Mouse (Mus musculus) liver, embryonic 13.5 days (tissue): ENCODE data around the gene Pbx4. TPM values are rescaled to one million over a fixed set of nuclear protein-coding genes. Genes with fewer than 3 reads are reported as not detected.

Experiments used
- ATAC-seq: fragments of 200-750 bp; cut with Nextera tagmentation; 2 replicates; pipeline ENCODE4 v1.8.0; 2017; ENCODE audit warnings: low read depth, mild to moderate bottlenecking, moderate number of reproducible peaks, moderate library complexity
- DNase-seq: peaks from one replicate; pipeline ENCODE4 v3.0.0; 2022
- H3K27ac ChIP-seq: fragments of 300-500 bp; sonication (generic); 2 replicates; pipeline ENCODE4 v1.5.1; 2015; ENCODE audit warnings: moderate library complexity, mild to moderate bottlenecking, inconsistent platforms
- H3K27me3 ChIP-seq: fragments of 300-500 bp; sonication (generic); 2 replicates; pipeline ENCODE4 v1.6.1; 2015; ENCODE audit warnings: mild to moderate bottlenecking, inconsistent platforms
- H3K36me3 ChIP-seq: fragments of 300-500 bp; sonication (generic); 2 replicates; pipeline ENCODE4 v1.6.1; 2015; ENCODE audit warnings: mild to moderate bottlenecking, inconsistent platforms
- H3K4me1 ChIP-seq: fragments of 300-500 bp; sonication (generic); replicated peaks from 2 replicates; pipeline ENCODE4 v1.6.1; 2015; ENCODE audit warnings: inconsistent platforms
- H3K4me2 ChIP-seq: fragments of 300-500 bp; sonication (generic); 2 replicates; pipeline ENCODE4 v1.6.1; 2015; ENCODE audit warnings: inconsistent platforms, mild to moderate bottlenecking, moderate library complexity
- H3K4me3 ChIP-seq: fragments of 300-500 bp; sonication (generic); replicated peaks from 2 replicates; pipeline ENCODE4 v1.5.1; 2015; ENCODE audit warnings: mild to moderate bottlenecking, inconsistent platforms
- H3K9ac ChIP-seq: fragments of 300-500 bp; sonication (generic); 2 replicates; pipeline ENCODE4 v1.6.1; 2015; ENCODE audit warnings: mild to moderate bottlenecking, inconsistent platforms
- H3K9me3 ChIP-seq: fragments of 300-500 bp; sonication (generic); replicated peaks from 2 replicates; pipeline ENCODE4 v1.6.1; 2016; ENCODE audit warnings: inconsistent platforms
- WGBS: fragments of 180-500 bp; shearing (Covaris S2); methylation state at CpG from one replicate; pipeline ENCODE4 v1.1.7; 2015; ENCODE audit not compliant: insufficient replicate concordance; 5-methylcytosine and 5-hydroxymethylcytosine counted together
- polyA plus RNA-seq: library from polyadenylated mRNA; unstranded; fragments of >200 nt; fragmentation: Nextera tagmentation; extraction: Ambion mirVana; gene quantifications from 2 replicates; pipeline ENCODE4 v1.2.1, GENCODE M21; 2015

Pbx4 gene
- polyA plus RNA-seq, 1 experiment from 2014 or later, result 2.8 TPM

DNA sequence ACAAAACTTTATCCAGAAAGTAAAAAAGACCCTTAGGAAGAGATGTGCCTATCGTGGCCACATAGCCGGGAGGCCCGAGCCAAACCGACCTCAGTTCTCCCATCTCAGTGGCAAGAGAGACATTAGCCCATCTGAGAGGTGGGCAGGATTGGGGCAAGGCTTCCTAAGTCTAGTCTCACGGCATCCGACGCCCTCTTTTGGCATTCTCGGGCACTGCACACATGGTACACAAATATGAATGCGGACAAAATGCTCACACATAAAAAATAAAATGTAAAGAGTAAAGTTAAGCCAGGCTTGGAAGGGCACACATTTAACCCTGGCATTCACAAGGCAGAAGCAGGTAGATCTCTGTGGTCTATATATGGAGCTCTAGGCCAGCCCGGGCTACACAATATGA, 21.6 kb downstream of the Pbx4 start:
- no peaks in the 10 kb centered on the region for H3K9me3 ChIP-seq
- no peaks in the 10 kb centered on the region for H3K27me3 ChIP-seq
- H3K4me3 ChIP-seq, result no peak overlapping the region
- DNase-seq, result no peak
- 82% methylated on average over 10 of the region's 10 CpGs for WGBS
- peaks cover 20% of the 10 kb centered on the region for H3K4me1 ChIP-seq
- no peak overlapping the region for H3K9ac ChIP-seq
- no peak overlapping the region for H3K27ac ChIP-seq
- no peaks in the 10 kb centered on the region for H3K36me3 ChIP-seq
- ATAC-seq, result no peak
- H3K4me2 ChIP-seq, result no peak overlapping the region

DNA sequence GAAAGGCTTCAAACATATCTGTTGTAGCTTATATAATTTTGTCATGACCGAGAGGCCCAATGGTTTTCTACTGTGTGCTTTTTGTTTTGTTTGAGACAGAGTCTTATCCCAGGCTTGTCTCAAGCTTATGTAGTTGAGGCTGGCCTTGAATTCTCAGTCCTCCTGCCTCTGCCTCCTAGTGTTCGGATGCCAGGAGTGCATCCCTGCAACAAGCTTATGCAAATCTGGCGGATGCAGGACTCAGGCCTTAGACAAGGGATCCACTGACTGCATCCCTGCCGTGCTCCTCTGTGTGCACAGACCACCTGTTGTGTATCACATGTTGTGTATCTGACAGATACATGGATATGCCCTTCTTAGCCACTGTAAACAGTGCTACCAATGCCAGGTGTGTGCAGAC, 28.5 kb downstream of the Pbx4 start:
- no peak overlapping the region for H3K4me3 ChIP-seq
- no peak for ATAC-seq
- no peak overlapping the region for H3K9ac ChIP-seq
- H3K27me3 ChIP-seq, result no peaks in the 10 kb centered on the region
- no peaks in the 10 kb centered on the region for H3K9me3 ChIP-seq
- H3K36me3 ChIP-seq, result no peaks in the 10 kb centered on the region
- WGBS, result 69% methylated on average over 4 of the region's 4 CpGs
- DNase-seq, result no peak
- no peak overlapping the region for H3K4me2 ChIP-seq
- H3K27ac ChIP-seq, result no peak overlapping the region
- H3K4me1 ChIP-seq, result peaks cover 15% of the 10 kb centered on the region

DNA sequence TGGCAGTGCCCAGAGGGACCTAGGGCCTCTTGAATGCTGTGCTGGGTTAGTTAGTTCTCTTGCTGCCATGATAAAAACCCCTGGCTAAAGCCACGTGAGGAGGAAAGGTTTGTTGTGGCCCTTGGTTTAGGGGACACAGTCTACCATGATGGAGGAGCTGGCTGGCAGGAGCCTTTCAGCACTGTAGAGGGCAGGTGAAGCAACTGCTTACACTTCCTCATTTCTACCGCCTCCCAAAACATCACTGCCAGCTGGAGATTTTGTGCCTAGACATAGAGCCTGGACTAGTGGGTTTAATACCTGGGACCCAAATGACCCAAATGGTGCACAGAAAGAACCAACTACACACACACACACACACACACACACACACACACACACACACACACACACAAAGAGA, 29.0 kb downstream of the Pbx4 start:
- ATAC-seq (no peak), DNase-seq (no peak)
- peaks cover 15% of the 10 kb centered on the region for H3K4me1 ChIP-seq
- no peaks in the 10 kb centered on the region for H3K36me3 ChIP-seq
- no peak overlapping the region for H3K27ac ChIP-seq
- H3K27me3 ChIP-seq, result no peaks in the 10 kb centered on the region
- H3K9me3 ChIP-seq, result no peaks in the 10 kb centered on the region
- no peak overlapping the region for H3K9ac ChIP-seq
- 31% methylated on average over 2 of the region's 2 CpGs for WGBS
- H3K4me3 ChIP-seq, result no peak overlapping the region
- H3K4me2 ChIP-seq, result no peak overlapping the region

DNA sequence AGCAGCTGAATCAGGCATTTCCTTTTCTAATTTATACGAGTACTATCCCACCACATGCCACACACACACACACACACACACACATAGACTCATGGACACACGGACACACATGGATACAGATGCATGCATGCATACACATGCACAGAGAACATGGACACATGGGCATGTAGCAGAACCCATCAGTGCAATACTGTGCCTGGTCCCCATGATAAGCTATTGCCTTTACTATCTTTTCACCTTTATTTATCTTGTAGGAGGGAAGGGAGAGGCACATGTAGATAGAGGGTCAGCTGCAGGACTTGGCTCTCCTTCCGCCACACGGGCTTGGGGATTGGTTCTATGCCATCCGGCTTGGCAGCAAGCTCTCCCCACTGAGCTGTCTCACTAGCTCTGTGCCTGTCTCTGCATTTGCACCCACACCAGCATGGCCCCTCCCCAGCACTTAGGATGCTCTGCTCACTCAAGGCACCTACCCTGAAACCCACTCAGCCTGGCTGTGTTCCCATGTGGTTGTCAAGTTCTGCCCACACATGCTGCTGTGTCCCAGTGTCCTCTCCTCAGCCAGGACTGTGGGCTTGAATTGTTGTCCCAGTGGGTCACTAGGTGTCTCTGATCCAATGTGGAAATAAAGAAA, 31.2 kb downstream of the Pbx4 start:
- H3K4me2 ChIP-seq, result no peak overlapping the region
- H3K27me3 ChIP-seq, result no peaks in the 10 kb centered on the region
- 59% methylated on average over 5 of the region's 5 CpGs for WGBS
- no peaks in the 10 kb centered on the region for H3K9me3 ChIP-seq
- H3K4me1 ChIP-seq, result peaks cover 15% of the 10 kb centered on the region
- no peak overlapping the region for H3K27ac ChIP-seq
- peak; percentile 52; the same call in 1 of the 2 replicates for ATAC-seq
- H3K9ac ChIP-seq, result no peak overlapping the region
- no peak overlapping the region for H3K4me3 ChIP-seq
- no peaks in the 10 kb centered on the region for H3K36me3 ChIP-seq
- no peak for DNase-seq

DNA sequence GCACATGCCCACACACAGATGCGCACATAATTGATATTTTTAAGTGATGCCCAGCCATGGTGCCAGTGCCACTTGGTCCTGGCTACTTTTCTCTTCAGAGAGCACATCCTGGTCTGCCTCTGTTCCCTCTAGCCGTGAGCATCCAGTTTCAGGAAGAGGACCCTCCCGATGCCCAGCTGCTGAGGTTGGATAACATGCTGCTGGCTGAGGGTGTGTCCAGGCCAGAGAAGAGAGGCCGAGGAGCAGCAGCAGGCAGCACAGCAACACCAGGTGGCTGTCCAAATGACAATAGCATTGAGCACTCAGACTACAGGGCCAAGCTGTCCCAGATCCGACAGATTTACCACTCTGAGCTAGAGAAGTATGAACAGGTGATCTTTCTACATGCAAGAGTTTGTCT, 31.9 kb downstream of the Pbx4 start:
- Histone ChIP-seq H3K9ac (no peak overlapping the region), H3K9me3 (no peaks in the 10 kb centered on the region), H3K4me1 (peaks cover 15% of the 10 kb centered on the region), H3K27ac (no peak overlapping the region), H3K36me3 (no peaks in the 10 kb centered on the region), H3K4me2 (no peak overlapping the region), H3K4me3 (no peak overlapping the region), H3K27me3 (no peaks in the 10 kb centered on the region)
- ATAC-seq (peak; percentile 55; the same call in 1 of the 2 replicates), DNase-seq (no peak)
- 40% methylated on average over 5 of the region's 5 CpGs for WGBS

DNA sequence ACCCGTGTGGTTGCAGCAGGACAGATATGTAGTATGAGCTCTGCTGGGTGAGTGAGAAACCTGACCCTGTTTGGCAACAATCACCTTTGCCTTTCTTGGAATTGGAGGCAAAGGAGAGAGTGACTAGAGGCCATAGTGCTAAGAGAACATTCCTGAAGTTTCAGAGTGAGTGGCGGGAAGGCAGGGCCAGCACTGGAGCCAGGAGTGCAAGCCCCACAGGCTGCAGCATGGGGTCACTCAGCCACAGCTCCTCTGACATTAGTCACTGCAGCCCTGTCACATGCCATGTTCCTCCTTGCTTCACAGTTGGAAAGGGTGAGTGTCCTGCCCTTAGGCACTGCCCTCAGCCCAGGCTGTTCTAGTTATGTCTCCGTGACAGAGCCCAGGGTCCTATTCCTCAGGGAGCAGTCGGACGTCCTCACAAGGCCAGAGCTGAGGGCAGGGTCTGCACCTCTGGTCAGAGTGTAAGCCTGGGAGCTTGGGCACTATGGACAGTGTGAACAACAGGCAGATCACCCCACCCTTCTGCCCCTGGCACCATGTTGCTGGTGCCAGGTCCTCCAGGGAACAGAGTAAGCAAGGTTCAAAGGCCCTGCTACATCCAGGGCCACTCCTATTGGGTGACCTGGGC, 35.5 kb downstream of the Pbx4 start:
- H3K4me3 ChIP-seq, result no peak overlapping the region

GRCm38 (mm10) chr8:69870003-69870765, 37.9 kb downstream of the Pbx4 start:
- no peaks in the 10 kb centered on the region for H3K4me1 ChIP-seq
- no peaks in the 10 kb centered on the region for H3K9me3 ChIP-seq
- H3K9ac ChIP-seq, result no peak overlapping the region
- ATAC-seq (no peak), DNase-seq (no peak)
- 71% methylated on average over 11 of the region's 11 CpGs for WGBS
- H3K36me3 ChIP-seq, result no peaks in the 10 kb centered on the region
- peaks cover 4% of the 10 kb centered on the region; the same call in 1 of the 2 replicates for H3K27me3 ChIP-seq
- H3K27ac ChIP-seq, result no peak overlapping the region
- H3K4me2 ChIP-seq, result no peak overlapping the region
- H3K4me3 ChIP-seq, result no peak overlapping the region

More for the DNA sequence above, 35.5 kb downstream of the Pbx4 start:
- H3K9me3 ChIP-seq, result no peaks in the 10 kb centered on the region
- no peak for DNase-seq
- H3K27me3 ChIP-seq, result peaks cover 4% of the 10 kb centered on the region; the same call in 1 of the 2 replicates
- no peak overlapping the region for H3K4me2 ChIP-seq
- no peaks in the 10 kb centered on the region for H3K36me3 ChIP-seq
- no peak overlapping the region for H3K27ac ChIP-seq
- WGBS, result 68% methylated on average over 5 of the region's 5 CpGs
- ATAC-seq, result no peak
- peaks cover 15% of the 10 kb centered on the region for H3K4me1 ChIP-seq
- no peak overlapping the region for H3K9ac ChIP-seq

DNA sequence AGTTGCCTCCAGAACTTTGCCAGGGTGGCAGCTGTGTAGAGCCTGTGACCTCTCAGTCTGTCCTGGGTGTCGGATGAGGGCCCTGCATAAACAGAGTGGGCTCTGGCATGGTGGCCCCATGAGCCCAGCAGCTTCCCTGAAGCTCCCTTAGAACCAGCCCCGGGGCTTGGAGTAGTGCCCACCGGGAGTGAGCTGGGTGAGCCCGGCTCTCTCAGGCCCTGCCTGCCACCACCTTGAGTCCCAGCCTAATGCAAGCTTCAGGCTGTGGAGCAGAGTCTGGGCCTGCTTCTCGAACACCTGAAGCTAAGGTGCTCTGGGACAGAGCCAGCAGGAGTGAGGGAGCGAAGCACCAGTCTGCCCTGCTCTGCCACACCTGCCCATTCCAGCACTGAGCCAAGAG, 38.6 kb downstream of the Pbx4 start:
- peaks cover 7% of the 10 kb centered on the region for H3K27me3 ChIP-seq
- no peak overlapping the region for H3K4me3 ChIP-seq
- WGBS, result 71% methylated on average over 6 of the region's 6 CpGs
- no peak overlapping the region for H3K27ac ChIP-seq
- no peak overlapping the region for H3K4me2 ChIP-seq
- H3K36me3 ChIP-seq, result no peaks in the 10 kb centered on the region
- H3K9ac ChIP-seq, result no peak overlapping the region
- no peaks in the 10 kb centered on the region for H3K4me1 ChIP-seq
- H3K9me3 ChIP-seq, result no peaks in the 10 kb centered on the region
- ATAC-seq (no peak), DNase-seq (no peak)

GRCm38 (mm10) chr8:69874155-69874554, 41.9 kb downstream of the Pbx4 start:
- DNase-seq (no peak), ATAC-seq (no peak)
- WGBS, result 8% methylated on average over 9 of the region's 9 CpGs
- H3K36me3 ChIP-seq, result no peaks in the 10 kb centered on the region
- no peak overlapping the region for H3K9ac ChIP-seq
- H3K27ac ChIP-seq, result no peak overlapping the region
- no peak overlapping the region for H3K4me2 ChIP-seq
- no peaks in the 10 kb centered on the region for H3K9me3 ChIP-seq
- peaks cover 36% of the 10 kb centered on the region for H3K27me3 ChIP-seq
- no peak overlapping the region for H3K4me3 ChIP-seq
- H3K4me1 ChIP-seq, result no peaks in the 10 kb centered on the region

- H3K4me2 ChIP-seq, result no peak overlapping the region
- H3K27me3 ChIP-seq, result peaks cover 41% of the 10 kb centered on the region
- 77% methylated on average over 13 of the region's 13 CpGs for WGBS
- no peaks in the 10 kb centered on the region for H3K9me3 ChIP-seq
- H3K4me3 ChIP-seq, result no peak overlapping the region
- H3K27ac ChIP-seq, result no peak overlapping the region
- H3K9ac ChIP-seq, result no peak overlapping the region
- H3K4me1 ChIP-seq, result no peaks in the 10 kb centered on the region
- no peaks in the 10 kb centered on the region for H3K36me3 ChIP-seq
- no peak for ATAC-seq
- DNase-seq, result no peak
Observed at GRCm38 (mm10) chr8:69874654-69875053, 42.4 kb downstream of the Pbx4 start.

DNA sequence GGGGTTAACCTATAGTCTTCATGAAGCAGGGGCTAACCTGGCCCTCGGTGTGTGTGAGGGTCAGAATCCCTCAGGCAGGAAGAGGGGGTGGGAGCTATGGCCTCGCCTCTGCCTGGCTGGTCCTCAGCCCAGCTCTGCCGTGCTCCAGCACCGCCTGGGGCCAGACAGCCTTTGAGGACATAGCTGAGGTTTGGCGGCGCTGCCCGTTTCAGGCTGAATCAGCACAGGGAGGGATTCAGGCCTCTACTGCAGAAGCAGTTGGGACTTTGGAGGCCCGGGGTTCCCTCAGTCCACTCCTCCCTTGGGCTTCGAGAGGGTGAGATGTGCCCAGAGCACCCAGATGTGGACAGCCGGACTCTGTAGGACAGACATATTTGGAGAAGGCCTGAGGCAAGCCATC, 43.8 kb downstream of the Pbx4 start:
- H3K9ac ChIP-seq, result no peak overlapping the region
- H3K4me1 ChIP-seq, result no peaks in the 10 kb centered on the region
- no peaks in the 10 kb centered on the region for H3K9me3 ChIP-seq
- DNase-seq (no peak), ATAC-seq (no peak)
- H3K4me3 ChIP-seq, result no peak overlapping the region
- WGBS, result 35% methylated on average over 10 of the region's 10 CpGs
- no peaks in the 10 kb centered on the region for H3K36me3 ChIP-seq
- H3K4me2 ChIP-seq, result no peak overlapping the region
- no peak overlapping the region for H3K27ac ChIP-seq
- peaks cover 56% of the 10 kb centered on the region for H3K27me3 ChIP-seq
